Mouse (Mus musculus) A20 (cell line): ENCODE results near the gene Btbd2.

Source experiments
- DNase-seq: peaks from one replicate; pipeline ENCODE4 v3.0.0-alpha.2; 2011; ENCODE audit warnings: low read depth, low spot score

Gene Btbd2

DNA sequence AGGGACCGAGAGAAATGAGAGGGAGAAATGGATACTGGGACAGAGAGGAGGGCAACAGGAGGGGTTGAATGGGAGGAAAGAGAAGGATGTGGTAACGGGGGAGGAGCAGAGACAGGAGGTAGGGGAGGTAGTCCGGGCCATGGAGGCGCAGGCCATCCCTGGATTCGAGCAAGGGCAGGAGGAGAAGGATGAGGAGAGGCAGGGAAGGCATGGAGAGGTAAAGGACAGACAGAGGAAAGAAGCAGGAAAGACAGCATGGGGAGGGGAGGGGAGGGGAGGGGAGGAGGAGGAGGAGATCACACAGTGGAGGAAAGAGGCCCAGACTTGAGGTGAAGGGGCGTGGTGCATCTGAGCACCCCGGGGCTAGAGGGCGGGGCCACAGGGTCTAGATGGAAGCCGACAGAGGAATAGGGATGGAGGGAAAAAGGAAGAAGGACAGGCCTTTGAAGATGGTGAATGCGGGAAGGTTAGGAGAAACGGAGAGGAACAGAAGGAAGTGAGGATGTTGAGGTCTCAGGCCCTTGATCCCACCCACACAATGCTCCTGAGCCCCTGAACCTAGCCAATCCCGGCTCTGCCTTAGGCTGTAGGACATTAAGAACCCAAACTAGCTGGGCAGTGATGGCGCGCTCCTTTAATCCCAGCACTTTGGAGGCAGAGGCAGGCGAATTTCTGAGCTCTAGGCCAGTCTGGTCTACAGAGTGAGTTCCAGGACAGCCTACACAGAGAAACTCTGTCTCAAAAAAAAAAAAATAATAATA is at the start of gene Btbd2:
Gene Btbd2 (minus strand): TSS at position 209 of the 761 bp plus-strand sequence.
- no peak for DNase-seq

DNA sequence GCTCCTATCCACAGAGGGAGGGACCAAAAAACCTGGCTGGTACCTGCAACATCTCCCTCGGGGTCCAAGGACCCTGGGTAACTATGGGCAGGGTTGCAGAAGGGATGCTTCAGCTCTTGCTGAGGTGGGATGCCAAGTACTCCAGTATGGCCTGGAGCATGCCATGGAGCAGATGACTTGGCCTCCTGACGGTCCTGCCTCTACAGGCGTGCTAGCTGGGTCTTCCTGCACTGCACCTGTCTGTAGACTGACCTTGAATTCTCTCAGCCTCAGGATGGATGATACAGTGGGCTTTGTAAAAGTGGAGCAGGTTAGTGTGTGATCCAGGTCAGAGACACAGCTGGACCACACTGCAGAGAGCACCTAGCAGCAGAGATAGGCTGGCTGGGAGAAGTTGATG is 48.6 kb upstream of the Btbd2 start:
- DNase-seq: no peak

DNA sequence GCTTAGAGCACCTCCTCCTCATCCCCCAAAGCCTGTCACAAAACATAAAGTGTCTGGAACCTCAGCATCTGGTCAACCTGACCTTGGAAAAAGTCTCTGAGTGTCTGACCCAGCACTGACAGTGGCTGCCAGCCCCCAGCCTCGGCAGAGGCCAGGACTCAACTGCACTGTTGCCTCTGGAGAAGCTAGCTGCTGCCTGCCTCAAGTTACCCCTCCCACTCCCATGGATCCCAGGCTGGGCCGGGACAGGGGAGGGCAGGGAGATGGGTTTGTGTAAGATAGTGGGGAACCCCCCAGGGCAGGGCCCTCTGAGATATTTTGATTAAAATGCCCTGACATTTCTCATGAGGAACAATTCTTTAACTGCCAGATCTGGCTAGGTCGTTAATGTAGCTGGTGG is 48.2 kb upstream of the Btbd2 start:
- no peak for DNase-seq

DNA sequence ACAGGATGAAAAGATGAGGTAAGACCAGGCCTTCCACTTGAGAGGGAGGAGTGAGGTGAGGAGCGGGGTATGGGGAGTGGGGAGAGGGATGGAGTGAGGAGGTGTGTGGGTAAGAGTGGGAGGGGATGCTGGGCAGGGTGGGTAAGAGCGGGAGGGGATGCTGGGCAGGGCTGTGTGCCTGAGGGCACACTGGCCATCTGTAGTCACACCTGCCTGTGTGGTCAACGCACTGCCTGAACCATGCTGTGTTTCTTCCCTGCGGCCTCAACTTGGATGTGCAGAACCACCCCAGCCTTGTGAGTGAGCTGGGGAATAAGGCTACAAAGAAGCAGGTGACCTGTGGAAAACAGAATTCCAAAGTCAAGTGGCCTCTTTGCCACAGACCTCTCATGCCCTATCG is 47.5 kb upstream of the Btbd2 start:
- no peak for DNase-seq

DNA sequence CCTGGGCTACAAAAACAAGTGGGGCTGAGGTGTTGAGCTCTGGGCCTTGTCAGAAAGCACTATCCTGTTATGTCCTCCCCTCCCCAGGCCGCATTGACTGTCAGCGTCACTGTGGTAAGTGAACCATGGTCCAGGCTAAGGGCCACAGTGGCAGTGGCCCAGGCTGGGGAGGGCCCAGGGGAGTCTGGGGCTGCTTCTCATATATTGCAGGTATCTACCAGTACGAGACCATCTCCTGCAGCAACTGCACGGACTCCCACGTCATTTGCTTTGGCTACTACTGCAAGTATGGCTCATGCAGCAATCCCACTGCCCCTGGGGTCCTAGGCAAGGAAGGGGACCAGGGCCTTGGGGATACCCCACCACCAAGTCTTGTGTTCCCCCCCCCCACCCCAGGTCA is 46.8 kb upstream of the Btbd2 start:
- DNase-seq: no peak

DNA sequence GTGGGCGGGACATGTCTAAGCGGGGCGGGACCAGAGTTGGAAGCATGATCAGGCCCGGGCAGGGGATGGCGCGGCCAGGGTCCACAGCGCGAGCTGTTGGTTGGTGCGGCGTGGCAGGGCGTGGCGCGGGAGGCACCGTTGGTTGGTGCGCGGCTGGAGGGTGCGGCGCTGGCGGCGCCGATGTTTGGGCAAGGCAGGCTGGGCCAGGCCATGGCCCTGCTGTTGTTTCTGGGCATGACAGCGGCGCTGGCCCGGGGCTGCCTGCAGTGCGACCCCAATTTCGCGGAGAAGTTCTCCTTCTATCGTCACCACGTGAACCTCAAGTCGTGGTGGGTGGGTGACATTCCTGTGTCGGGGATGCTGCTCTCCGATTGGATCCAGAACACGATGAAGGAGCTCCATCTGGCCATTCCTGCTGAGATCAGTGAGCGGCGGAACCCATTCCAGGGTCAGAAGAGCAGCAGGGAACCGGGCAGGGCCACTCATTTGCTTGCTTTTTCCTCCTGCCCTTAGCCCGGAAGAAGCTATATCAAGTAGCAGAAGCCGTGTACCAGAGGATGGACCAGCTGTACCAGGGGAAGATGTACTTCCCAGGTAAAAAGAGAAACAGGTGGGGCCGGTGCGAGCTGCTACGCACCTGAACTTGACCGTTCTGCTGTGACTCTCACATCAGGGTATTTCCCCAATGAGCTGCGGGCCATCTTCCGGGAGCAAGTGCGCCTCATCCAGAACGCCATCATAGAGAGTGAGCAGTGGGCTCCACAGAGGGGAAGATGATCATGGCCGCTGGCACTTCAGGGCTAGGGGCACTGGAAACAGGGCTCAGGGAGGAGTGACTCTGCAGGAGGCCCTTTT is 45.9 kb upstream of the Btbd2 start:
- peak; percentile 96 for DNase-seq

DNA sequence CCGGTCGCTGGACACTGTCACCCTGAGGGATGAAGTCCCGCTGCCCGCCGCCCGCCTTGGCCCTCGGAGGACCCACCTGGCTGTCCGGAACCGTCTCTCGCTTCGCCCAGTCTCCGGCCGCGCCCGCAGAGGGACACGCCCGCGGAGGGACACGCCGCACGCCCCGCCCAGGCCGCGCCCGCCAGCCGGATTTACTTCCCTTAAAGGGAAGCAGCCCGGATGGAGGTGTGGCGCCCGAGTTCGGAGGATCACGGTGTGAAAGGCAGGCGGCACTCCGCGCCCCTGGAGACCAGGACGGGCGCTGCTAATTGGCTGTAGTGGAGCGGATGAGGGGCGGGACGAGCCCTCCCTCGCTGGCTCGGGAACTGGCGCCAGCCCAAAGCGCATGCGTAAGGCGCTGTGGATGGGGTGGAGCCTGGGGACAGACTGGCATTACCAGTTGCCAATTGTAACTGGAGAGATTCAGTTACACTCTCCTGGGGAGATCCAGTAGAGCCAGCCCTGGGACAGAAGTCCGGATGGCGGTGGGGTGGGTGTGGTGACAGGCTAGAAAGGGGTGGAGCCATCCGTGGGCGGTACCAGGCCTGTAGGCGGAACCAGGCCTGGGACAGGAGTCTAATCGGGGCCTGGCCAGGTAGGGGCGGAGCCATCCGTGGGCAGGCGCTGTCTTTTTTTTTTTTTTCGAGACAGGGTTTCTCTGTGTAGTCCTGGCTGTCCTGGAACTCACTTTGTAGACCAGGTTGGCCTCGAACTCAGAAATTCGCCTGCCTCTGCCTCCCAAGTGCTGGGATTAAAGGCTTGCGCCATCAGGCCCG is 45.1 kb upstream of the Btbd2 start, which contains the start of the genes Mob3a and Izumo4:
Gene Mob3a (minus strand): TSS at position 257 of the 815 bp plus-strand sequence.
Gene Izumo4 (plus strand): TSS at position 464 of the 815 bp plus-strand sequence.
- DNase-seq: peak; percentile 100

DNA sequence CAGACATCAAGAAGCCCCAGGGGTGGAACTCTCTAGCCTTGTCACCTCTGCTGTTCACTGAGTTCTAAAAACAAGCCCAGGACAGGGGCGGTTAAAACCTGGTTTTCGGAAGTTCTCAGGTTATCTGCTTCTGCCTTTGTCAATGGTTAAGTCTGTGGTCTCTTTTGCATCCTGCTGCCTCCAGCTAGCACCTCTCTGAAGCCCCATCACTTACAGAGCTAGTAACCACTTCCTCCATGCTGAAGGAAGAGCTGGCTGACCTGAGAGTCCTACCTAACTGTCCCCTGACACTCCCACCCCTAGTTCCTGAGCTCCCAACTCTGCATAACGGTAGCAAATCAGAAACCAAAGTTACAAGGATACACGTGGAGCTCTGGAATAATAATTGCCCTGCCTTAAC is 43.9 kb upstream of the Btbd2 start:
- peak; percentile 82 for DNase-seq

DNA sequence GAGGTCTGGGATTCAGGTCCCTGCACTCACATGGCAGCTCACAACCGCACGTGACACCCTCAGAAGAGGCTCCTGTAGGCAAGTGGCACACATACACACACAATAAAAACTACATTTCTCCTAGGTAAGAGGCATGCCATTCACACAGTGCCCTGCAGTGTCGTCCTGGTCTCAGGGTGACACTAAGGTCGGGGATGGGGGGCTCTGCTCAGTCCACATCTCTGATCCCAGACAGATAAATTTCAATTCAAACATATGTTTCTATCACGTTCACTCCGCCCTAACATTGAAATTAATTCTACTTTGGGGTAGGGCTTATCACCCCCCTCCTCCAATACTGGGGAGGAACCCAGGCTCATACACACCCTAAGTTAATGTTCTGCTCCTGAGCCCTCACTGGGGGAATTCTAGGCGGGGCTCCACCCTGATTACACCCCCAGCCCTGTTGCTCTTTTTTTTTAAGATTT is 43.2 kb upstream of the Btbd2 start:
- DNase-seq: peak; percentile 12

DNA sequence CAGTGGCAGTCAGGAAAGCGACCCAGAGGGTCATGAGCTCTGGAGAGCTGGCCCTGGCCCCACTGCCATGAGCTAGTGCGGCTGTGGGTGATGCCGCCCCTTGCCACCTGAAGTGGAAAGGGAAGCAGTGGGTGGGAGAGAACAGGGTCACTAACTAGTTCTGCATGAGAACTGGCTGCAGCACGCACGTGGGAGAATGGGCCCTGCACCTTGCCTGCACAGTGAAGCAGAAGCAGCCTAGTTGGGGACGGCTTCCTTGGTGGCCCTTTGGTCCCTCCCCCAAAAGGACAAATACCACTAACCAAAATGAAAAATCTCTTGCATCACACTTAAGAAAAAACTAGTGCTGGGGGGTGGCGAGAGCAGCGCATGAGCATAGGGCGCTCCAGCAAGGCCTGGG is 41.7 kb upstream of the Btbd2 start:
- DNase-seq: peak; percentile 11

DNA sequence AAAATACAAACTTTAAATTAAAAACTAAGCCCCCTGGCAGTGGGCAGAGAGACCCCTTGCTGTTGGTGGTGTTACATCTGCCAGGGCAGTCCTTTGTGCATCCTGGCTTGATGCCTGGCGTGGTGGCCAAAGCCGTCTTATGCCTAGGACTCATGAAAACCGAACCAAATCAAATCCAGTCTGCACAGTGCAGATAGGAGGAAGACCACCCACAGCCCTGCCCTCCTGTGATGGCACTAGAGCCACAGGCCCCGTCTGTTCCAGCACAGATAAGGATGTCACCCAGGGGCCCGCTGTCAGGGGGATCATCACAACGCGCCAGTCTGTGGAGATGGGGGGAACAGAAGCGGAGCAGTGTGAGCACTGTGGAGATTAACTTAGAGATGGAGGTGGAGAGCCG is 40.9 kb upstream of the Btbd2 start:
- no peak for DNase-seq

DNA sequence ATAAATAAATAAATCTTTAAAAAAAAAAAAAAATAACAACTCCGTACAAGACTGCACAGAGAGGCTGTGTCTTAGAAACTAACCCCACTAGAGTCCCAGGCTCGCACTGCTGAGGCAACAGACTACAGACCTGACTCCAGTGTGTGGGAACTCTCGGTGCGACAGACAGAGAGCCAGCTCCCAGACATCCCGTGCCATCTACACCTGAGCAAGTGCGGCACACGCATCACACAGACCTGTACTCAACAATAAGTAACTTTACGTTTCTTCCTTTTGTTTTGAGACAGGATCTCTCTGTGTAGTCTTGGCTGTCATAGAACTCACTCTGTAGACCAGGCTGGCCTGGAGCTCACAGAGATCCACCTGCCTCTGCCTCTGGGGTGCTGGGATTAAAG is 40.5 kb upstream of the Btbd2 start:
- peak; percentile 27 for DNase-seq

DNA sequence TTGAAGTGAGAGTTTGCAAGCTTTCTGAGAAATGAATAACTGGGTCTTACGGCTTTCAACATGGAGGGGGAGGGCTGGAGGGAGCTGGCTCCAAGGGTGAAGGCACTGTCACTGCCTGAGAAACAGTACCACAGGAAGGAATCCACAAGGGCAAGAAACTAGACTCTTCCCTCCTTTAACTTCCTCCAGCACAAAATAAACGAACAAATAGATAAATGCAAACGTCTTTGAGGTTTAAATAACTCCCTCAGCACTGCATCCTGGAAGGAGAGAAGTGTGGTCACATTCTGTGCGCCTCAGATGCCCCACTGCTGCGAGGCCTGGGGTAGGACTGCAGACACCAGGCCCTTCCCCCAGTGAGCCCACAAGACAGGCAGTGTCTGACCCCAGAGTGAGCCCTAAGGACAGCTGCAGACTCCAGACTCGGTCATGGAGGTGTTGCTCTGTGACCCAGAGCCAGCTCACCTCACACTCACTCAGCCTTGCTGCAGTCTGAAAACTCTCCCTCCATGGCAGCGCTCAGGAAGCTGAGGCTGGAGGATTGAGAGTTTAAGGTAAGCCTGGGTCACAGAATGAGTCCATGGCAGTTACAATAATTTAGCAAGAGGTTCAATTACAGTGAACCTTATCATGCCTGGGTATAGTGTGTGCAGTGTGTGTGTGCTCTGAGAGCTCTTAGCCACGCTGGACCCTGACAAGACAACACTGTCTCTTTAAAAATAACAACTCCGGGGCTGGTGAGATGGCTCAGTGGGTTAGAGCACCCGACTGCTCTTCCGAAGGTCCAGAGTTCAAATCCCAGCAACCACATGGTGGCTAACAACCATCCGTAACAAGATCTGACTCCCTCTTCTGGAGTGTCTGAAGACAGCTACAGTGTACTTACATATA is 39.9 kb upstream of the Btbd2 start:
- peak; percentile 79 for DNase-seq

DNA sequence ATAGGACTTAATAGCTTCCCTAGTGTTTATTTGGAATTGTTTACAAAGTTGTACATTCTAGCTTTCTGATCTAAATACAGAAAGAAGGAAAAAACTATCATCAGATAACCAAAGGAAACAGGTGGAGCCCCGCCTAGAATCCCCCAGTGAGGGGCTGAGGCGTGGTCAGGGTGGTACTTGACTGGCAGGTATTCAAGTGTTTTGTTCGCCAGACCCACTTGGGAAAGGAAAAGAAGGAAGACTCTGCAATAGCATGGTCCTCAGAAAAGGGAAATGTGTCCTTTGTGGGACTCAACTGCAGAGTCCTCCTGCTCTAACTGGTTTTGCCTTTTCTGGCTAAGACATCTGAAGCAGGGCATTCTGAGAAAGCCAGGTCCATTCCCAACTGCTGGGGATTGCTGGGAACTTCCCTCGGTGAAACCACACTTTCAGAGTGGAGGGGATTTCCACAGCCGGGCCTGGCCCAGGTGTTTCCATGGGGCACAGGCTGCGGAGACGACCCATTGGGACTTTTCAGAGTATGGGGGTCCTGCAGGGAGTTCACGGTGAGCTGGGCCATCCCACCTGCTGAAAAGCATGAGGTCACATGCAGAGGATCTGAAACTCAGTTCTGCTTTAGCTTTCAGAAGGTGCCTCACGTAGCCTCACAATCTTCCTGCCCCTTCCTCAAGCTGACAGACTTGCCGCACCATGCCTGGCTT is 39.1 kb upstream of the Btbd2 start:
- peak; percentile 89 for DNase-seq

DNA sequence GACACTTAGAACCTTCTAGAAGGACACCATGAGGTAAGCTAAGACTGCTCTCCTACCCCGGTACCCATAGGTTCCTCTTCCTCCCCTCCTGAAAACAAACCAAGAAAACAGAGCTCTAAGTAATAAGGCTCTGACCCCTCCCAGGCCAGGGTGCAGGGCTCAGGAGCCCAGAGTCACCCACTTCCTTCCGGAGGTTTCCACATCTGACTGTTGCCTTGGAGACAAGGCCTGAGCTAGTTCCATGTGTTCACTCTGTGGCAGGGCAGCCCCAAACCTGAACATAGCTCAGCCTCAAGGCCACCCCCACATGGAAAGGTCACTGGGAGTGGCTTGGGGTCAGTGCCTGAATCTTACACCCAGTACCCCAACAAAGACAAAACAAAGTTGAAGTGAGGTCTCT is 38.3 kb upstream of the Btbd2 start:
- peak; percentile 93 for DNase-seq

DNA sequence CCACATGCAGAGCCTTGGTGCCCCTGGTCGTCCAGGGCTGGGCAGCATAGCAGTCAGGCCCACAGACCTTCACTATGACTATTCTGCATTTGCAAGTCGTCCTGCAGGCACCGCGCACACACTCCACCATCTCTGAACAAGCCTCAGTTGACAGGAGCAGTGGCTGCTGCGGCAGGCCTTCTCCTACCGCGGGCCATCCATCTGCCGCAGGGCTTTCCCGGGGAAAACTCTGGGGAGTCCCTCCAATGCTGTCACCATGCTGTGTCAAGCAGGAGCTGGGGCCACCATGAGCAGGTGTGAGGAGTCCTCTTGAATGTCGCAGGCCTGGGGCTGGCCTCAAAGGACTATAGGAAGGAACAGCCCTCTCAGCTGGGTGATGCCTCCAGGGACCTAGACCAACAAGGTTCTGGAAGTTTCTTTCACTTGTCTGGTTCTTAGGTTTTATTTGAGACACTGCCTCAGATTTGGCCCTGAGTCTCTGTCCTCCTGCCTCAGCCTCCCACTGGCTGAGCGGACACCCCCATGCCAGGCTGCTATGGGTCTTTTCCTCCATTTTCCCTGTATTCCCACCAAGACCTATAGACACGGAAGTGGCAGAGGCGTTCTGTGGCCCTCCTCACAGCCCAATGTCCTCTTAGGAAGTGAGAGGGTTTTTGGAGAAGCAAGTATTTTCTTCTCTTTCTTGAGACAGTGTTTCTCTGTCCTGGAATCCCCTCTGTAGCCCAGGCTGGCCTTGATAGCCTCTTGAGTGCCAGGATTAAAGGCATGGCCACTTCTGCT is 37.5 kb upstream of the Btbd2 start:
- DNase-seq: peak; percentile 9

DNA sequence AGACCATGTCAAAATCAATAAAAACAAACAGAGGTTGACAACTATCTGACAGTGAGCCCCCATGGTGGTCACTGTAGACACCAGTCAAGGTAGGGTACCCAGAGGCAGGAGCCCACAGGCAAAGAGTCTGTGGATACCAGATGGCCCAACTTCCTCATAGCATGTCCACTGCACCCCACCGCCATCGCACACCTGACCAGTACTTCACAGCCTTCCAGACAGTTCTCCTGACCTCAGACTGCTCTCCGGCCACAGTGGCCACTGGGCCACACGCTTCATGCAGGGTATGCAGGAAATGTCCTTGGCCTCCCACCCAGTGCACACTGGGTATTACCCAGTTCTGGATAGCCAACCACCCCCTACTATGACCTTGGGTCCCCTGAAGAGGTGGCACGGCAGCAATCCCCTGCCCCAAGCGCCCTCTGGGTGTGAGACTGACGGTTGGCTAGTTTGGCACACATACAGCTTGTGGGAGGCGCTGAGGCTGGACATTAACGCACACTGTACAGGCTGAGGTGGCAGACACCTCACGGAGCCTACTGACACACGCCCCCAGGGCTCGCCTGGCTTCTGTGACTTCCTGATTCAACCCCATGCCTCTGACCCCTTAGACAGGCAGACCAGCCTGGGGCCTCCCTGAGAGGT is 36.7 kb upstream of the Btbd2 start:
- no peak for DNase-seq

DNA sequence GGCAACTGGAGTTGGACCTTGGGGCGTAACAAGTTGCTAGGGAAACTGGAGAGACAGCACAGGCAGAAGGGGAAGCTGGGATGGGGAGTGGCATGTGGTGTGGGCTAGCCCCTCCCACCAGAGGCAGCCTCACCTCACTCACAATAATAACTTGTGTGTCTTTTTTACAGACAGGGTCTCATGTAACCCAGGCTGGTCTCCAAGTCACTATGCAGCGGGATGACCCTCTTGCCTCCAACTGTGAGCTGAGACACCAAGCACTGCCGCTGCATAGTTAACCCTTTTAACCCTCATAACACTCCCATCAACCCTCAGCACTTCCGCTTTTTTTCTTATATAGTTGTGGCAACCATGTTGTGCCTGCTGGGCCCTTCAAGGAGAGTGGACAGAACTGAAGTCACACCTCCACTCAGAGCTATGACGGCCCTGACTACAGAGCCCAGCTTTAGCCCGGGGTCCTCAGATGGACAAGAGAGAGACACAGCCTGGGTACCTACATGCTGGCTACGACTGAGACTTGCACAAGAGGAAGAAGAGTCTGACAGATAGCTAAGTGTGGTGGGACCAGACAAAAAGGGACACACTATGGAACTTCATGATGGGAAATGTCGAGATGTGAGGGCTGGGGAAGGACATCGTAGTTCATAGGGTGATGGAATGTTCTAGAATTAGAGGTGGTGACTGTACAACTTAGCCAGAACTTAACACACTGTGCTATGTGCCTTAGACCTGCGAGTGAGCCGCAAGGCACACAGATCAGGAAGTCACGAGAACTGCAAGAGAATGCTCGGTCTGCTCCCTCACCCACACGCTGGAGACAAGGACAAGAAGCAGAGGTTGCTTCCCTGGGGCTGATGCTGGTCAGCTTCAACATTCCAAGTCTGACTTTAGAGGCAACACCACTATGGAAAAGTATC is 35.6 kb upstream of the Btbd2 start:
- peak; percentile 22 for DNase-seq
